Mouse (Mus musculus) kidney, postnatal 0 days (tissue): ENCODE measurements around the gene Slc34a3. TPM values are rescaled to one million over a fixed set of nuclear protein-coding genes. Genes with fewer than 3 reads are reported as not detected.
A peak's percentile ranks its signal among the peaks of the same experiment; 100 is the strongest.

Experiments
- ATAC-seq: fragments of 200-750 bp; cut with Nextera tagmentation; replicated peaks from 2 replicates; pipeline ENCODE4 v1.8.0; 2017; ENCODE audit warnings: low read depth, moderate number of reproducible peaks, moderate TSS enrichment, moderate library complexity; ENCODE audit not compliant: low FRiP score
- DNase-seq: peaks from one replicate; pipeline ENCODE4 v3.0.0-alpha.2; 2016; ENCODE audit warnings: low spot score
- H3K27ac ChIP-seq: fragments of 300-500 bp; sonication (generic); 2 replicates; pipeline ENCODE4 v1.5.1; 2014; ENCODE audit warnings: mild to moderate bottlenecking
- H3K27me3 ChIP-seq: fragments of 300-500 bp; sonication (generic); 2 replicates; pipeline ENCODE4 v1.6.1; 2014; ENCODE audit warnings: low read length, mixed read lengths; ENCODE audit not compliant: insufficient read depth
- H3K36me3 ChIP-seq: fragments of 300-500 bp; sonication (generic); 2 replicates; pipeline ENCODE4 v1.6.1; 2014; ENCODE audit warnings: low read length, mixed read lengths; ENCODE audit not compliant: insufficient read depth
- H3K4me1 ChIP-seq: fragments of 300-500 bp; sonication (generic); replicated peaks from 2 replicates; pipeline ENCODE4 v1.6.1; 2014; ENCODE audit warnings: antibody characterized with exemption, low read length, mixed read lengths; ENCODE audit not compliant: insufficient read depth
- H3K4me2 ChIP-seq: fragments of 300-500 bp; sonication (generic); 2 replicates; pipeline ENCODE4 v1.6.1; 2014; ENCODE audit warnings: mild to moderate bottlenecking, low read length, moderate library complexity, mixed read lengths
- H3K4me3 ChIP-seq: fragments of 300-500 bp; sonication (generic); replicated peaks from 2 replicates; pipeline ENCODE4 v1.5.1; 2014; ENCODE audit warnings: low read depth, low read length
- H3K9ac ChIP-seq: fragments of 300-500 bp; sonication (generic); 2 replicates; pipeline ENCODE4 v1.6.1; 2014; ENCODE audit warnings: low read depth, low read length
- H3K9me3 ChIP-seq: fragments of 300-500 bp; sonication (generic); replicated peaks from 2 replicates; pipeline ENCODE4 v1.6.1; 2016; ENCODE audit warnings: low read length, inconsistent platforms, mixed read lengths
- CTCF ChIP-seq: IDR thresholded peaks from 2 replicates; pipeline ENCODE4 v1.5.1; 2016; ENCODE audit warnings: antibody characterized with exemption, low read depth, mild to moderate bottlenecking, moderate library complexity
- WGBS: fragments of 180-500 bp; shearing (Covaris S2); extraction: QIAGEN DNeasy Blood & Tissue Kit; methylation state at CpG from one replicate; pipeline ENCODE4 v1.1.7; 2014; 5-methylcytosine and 5-hydroxymethylcytosine counted together
- polyA plus RNA-seq: library from polyadenylated mRNA; unstranded; fragments of >200 nt; fragmentation: Nextera tagmentation; extraction: Ambion mirVana; gene quantifications from 2 replicates; pipeline ENCODE4 v1.2.1, GENCODE M21; 2015

The Slc34a3 gene
- polyA plus RNA-seq, 1 experiment from 2014 or later: 1.5 TPM

- peak overlapping the region; percentile 43; the same call in 1 of the 2 replicates for H3K27ac ChIP-seq
These were observed 40.2 kb downstream of the Slc34a3 start for GRCm38 (mm10) chr2:25194006-25194405.

GRCm38 (mm10) chr2:25193330-25193770 lies 40.8 kb downstream of the Slc34a3 start:
- H3K9ac ChIP-seq: no peak overlapping the region

More at GRCm38 (mm10) chr2:25194006-25194405, 40.2 kb downstream of the Slc34a3 start:
- no peaks in the 10 kb centered on the region for H3K27me3 ChIP-seq
- no peak overlapping the region for H3K9ac ChIP-seq
- H3K9me3 ChIP-seq: no peaks in the 10 kb centered on the region
- H3K4me2 ChIP-seq: peak overlapping the region; percentile 65
- DNase-seq: no peak
- H3K4me1 ChIP-seq: peaks cover 14% of the 10 kb centered on the region
- WGBS: 76% methylated on average over 5 of the region's 5 CpGs
- H3K4me3 ChIP-seq: no peak overlapping the region
- no peak for TF ChIP-seq CTCF
- ATAC-seq: no peak
- no peaks in the 10 kb centered on the region for H3K36me3 ChIP-seq

GRCm38 (mm10) chr2:25187841-25188240 lies 46.3 kb downstream of the Slc34a3 start:
- Histone ChIP-seq H3K36me3 (no peaks in the 10 kb centered on the region), H3K9ac (no peak overlapping the region), H3K4me3 (no peak overlapping the region), H3K27ac (no peak overlapping the region), H3K4me2 (no peak overlapping the region), H3K4me1 (no peaks in the 10 kb centered on the region; the same call in 1 of the 2 replicates), H3K9me3 (no peaks in the 10 kb centered on the region), H3K27me3 (no peaks in the 10 kb centered on the region)
- 82% methylated on average over 6 of the region's 6 CpGs for WGBS
- no peak for ATAC-seq
- DNase-seq: no peak
- no peak for TF ChIP-seq CTCF

More at GRCm38 (mm10) chr2:25193330-25193770, 40.8 kb downstream of the Slc34a3 start:
- WGBS: under 1% methylated on average over 6 of the region's 6 CpGs
- peak; percentile 96 for DNase-seq
- Histone ChIP-seq H3K4me3 (0 out of 2 replicates have a peak overlapping the region, but pooled peaks have one; percentile 2), H3K27me3 (no peaks in the 10 kb centered on the region), H3K36me3 (no peaks in the 10 kb centered on the region), H3K27ac (peak overlapping the region; percentile 43; the same call in 1 of the 2 replicates), H3K4me2 (peak overlapping the region; percentile 65; the same call in 1 of the 2 replicates), H3K4me1 (peaks cover 14% of the 10 kb centered on the region), H3K9me3 (no peaks in the 10 kb centered on the region)
- peak; percentile 97 for TF ChIP-seq CTCF
- peak; percentile 83 for ATAC-seq

GRCm38 (mm10) chr2:25186575-25186930 lies 47.6 kb downstream of the Slc34a3 start:
- 30% methylated on average over 5 of the region's 5 CpGs for WGBS
- H3K4me3 ChIP-seq: peak overlapping the region; percentile 38
- TF ChIP-seq CTCF: no peak
- no peak overlapping the region; the same call in 1 of the 2 replicates for H3K9ac ChIP-seq
- H3K36me3 ChIP-seq: no peaks in the 10 kb centered on the region
- H3K9me3 ChIP-seq: no peaks in the 10 kb centered on the region
- peak overlapping the region; percentile 90 for H3K4me2 ChIP-seq
- DNase-seq (no peak), ATAC-seq (no peak)
- no peaks in the 10 kb centered on the region for H3K27me3 ChIP-seq
- no peak overlapping the region for H3K27ac ChIP-seq
- no peaks in the 10 kb centered on the region; the same call in 1 of the 2 replicates for H3K4me1 ChIP-seq

- H3K27ac ChIP-seq: peak overlapping the region; percentile 75
- DNase-seq (peak; percentile 74), ATAC-seq (peak; percentile 66)
- peak overlapping the region; percentile 60 for H3K9ac ChIP-seq
- H3K9me3 ChIP-seq: no peaks in the 10 kb centered on the region
- H3K27me3 ChIP-seq: no peaks in the 10 kb centered on the region
- peak; percentile 80 for TF ChIP-seq CTCF
- H3K4me3 ChIP-seq: peak overlapping the region; percentile 38
- peak overlapping the region; percentile 90 for H3K4me2 ChIP-seq
- WGBS: 1% methylated on average over 64 of the region's 64 CpGs
- H3K4me1 ChIP-seq: no peaks in the 10 kb centered on the region; the same call in 1 of the 2 replicates
- H3K36me3 ChIP-seq: no peaks in the 10 kb centered on the region
These were observed 48.3 kb downstream of the Slc34a3 start for GRCm38 (mm10) chr2:25185625-25186574.

- no peaks in the 10 kb centered on the region for H3K9me3 ChIP-seq
- no peak for DNase-seq
- no peak overlapping the region for H3K4me3 ChIP-seq
- no peak for TF ChIP-seq CTCF
- ATAC-seq: no peak
- 93% methylated on average over 7 of the region's 7 CpGs for WGBS
- H3K36me3 ChIP-seq: no peaks in the 10 kb centered on the region
- H3K27me3 ChIP-seq: no peaks in the 10 kb centered on the region
- H3K4me2 ChIP-seq: no peak overlapping the region
- H3K27ac ChIP-seq: no peak overlapping the region
- H3K4me1 ChIP-seq: no peaks in the 10 kb centered on the region; the same call in 1 of the 2 replicates
- no peak overlapping the region for H3K9ac ChIP-seq
These were observed 49.7 kb downstream of the Slc34a3 start for GRCm38 (mm10) chr2:25184496-25184895.
